Mouse (Mus musculus): ENCODE measurements around the gene Pfkfb4.

DNA sequence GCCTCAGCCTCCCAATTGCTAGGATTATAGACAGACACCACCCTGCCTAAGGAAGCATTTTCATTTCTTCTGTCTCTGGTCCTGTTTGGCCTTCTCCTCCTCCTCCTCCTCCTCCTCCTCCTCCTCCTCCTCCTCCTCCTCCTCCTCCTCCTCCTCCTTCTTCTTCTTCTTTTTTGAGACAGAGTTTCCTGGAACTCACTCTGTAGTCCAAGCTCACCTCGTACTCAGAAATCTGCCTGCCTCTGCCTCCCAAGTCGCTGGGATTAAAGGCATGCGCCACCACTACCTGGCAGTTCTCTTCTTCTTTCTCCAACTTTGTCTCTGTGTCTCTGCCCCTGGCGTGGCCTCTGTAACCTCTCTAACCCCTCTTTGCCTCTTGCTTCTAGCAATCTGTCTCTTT, 5.9 kb upstream of the Pfkfb4 start, which contains the start of gene Ucn2:
- no peak for TF ChIP-seq CTCF (IDR thresholded peaks at IDR 0.05; ENCODE audit: borderline replicate concordance, extremely low read depth, insufficient read depth, insufficient read length)
- no peak for TF ChIP-seq POLR2A (IDR thresholded peaks at IDR 0.05; ENCODE audit: borderline replicate concordance, extremely low read depth, insufficient read depth, insufficient read length, poor library complexity, severe bottlenecking)

Measured in brain, embryonic 14.5 days (tissue).